Mouse (Mus musculus): Measurements from ENCODE around the gene Myo10.

Gene Myo10

DNA sequence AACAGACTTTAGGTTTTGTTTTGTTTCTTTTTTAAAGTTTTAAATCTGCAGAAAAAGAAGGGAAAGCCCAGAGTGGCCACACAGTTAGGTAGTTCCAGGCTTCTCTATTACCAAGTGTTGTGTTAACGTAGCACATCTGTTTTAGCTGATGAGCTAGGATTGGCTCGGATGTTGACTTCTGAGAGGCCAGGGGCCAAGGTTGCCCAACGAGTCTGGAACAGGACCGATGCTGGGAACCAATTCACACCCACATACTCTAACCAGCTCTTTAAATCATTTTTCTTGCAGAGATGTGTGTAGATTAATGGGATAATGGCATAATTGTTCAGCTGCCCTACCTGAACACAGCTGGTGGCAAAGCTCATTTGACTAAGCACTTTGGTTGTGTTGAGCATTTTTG is 1.8 kb upstream of the Myo10 start:
- no peak for DNase-seq

DNA sequence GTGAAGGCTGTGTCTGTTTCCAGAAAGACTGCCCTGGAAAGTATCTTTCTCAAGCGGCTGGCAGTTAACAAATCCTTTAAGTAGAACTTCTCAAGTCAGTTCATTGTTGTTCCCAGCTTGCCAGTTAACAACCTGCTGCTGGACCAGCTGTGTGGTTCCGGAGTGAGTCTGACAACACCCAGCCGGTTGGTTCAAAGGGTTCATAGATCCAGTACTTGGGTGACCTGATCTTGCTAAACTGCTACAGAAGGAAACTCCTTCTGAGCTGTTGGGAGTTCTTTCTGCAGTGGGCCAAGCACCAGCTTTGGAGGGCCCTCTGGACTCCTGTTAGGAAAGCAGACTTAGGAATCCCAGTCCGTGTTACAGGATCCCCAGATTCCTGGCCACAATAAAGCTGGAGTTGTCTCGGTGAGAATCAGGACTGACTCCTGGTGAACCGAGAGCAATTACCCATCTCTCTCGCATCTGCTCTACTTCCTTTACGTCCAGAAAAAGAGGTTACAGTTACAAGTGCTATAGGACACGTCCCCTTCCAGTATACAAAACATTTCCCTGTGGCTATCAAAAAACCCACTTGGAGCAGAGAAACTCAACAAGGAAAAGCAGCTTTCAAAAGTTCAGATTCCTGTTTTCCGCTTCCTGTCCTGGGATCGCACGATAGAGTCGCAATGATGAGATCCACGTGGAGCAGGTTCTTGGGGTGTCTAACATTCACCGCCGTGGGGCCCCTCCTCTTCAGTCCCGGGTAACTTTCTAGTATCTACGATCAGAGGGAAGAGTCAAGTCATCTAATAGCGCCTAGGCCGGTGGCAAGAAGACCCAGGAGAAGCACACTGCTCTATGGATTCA is 750 bp upstream of the Myo10 start:
- peak; percentile 7 for DNase-seq

DNA sequence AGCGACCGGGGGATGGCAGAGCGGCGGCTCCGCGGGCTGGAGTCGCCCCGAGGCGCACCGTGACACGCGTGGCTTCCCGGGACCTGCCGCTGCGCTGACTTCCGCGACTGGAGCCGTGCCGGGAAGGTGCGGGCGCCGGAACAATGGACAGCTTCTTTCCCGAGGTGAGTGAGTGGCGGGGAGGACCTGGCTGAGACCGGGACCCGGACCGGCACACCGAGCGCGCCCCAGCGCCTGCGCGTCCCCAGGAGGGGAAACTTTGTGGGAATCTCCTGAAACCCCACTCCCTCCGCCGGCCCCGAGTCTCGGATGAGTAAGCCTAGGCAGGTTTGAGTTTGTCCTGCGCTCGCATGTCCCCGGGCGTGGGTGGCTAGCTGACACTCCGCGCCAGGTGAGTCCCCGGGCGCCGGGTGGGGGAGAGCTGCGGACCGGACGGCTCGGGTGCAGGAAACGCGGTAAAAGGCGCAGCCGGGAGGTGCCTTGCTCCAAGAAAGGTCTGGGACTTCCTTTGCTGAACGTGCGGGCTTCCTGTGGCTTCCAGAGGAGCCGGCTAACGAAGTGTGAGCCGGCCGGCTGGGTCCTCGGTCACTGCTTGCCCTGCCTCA is 644 bp downstream of the Myo10 start:
- peak; percentile 30 for DNase-seq

DNA sequence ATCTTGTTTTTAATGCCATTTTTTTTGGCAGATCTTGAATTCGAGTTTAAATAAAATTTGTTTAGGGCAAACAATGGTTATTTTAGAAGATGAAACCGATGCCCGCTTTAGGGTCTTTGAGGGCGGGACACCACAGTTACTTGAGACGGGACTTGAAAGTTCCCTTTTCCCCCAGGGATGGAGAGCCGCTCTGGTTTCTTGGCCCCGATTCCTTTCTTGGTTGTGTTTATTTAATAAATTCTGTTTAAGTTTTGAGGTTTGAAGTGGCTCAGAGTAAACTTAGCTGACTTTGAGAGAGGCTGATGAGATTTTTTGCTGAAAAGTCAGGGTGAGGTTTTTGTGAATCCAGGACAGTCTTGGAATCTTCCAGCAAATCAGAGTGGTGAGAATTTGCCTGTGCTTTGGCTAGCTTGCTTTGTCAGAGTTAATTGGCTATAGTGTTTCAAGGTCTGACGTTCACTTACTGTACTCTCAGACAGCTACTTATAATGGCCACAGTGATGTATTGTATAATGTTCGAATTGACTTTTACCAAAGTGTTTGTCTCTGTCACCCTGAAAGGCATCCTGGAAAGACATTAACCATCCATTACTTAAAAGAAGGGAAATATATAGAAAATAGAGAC is 1.3 kb downstream of the Myo10 start:
- no peak for DNase-seq

DNA sequence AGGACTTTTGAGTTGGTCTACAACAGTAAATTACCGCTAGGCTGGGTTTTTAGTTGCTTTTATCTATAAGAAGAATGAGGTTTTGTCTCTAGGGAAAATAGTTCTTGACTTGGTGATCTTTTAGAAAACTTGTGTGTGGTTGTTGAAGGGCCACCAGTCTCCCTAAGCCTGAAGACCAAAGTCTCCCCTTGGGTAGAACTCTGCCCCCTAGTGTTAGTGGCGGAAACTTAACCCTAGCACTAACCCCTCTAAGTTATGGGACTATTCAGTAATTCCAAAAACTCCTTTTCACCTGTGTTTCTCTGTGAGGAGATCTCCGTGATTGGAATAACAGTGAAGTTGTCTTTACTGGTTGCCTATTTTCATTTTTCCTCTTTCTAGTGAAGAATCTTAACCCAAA is 1.9 kb downstream of the Myo10 start:
- DNase-seq = no peak

DNA sequence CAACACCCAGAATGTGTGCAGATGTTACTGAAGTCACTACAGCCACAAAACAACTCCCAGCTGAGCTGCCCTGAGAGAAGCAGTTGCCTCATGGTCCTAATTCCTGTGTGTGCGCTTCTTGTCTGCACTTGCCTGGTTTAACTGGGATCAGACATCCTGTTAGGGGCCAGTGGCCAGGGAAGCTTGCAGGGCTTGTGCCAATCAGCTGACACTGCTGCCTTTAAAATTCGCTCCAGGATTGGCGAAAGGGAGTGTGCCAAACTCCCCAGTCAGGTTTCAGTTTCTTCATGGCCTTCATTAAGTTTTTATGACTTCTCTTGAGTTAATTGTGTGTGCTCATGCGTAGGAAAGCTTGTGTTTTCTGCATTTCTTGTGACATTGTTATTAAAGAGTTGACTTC is 3.1 kb downstream of the Myo10 start:
- no peak for DNase-seq

DNA sequence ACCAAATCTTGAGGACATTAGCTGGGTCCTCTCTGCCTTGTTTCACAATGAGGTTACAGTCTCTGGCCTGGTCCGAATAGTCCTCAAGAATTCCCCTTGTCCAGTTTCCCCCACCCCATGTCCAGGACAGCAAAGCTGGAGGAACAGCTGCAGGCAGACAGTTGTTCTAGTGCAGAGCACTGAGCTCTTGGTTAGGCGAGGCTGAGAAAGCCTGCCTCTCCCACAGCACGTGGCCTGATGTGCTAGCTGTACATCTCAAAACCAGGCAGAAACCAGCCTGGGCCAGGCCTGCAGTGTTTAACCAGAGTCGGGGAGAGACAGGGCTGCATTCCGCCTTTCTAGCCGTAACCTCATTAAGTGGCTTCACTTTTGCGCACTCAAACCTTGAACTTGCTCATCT is 4.7 kb downstream of the Myo10 start:
- DNase-seq = no peak

DNA sequence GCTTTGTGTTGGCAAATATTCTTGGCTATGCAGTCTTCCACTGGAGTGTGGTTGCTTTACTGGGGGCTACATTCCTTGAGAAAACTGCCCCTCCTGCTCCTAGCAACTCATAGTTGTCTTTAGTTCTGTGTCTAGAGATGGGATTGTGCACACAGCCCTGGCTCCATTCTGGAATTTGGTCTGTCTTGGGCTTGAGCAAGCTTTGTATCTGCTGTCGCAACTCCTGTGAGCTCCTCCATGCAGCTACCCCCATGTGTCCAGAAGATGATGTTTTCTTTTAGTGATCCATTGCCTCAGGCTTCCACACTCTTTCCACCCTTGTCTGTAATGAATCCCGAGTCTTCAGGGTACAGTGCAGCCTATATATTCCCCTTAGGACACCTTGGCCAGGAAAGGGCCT is 5.9 kb downstream of the Myo10 start:
- no peak for DNase-seq

DNA sequence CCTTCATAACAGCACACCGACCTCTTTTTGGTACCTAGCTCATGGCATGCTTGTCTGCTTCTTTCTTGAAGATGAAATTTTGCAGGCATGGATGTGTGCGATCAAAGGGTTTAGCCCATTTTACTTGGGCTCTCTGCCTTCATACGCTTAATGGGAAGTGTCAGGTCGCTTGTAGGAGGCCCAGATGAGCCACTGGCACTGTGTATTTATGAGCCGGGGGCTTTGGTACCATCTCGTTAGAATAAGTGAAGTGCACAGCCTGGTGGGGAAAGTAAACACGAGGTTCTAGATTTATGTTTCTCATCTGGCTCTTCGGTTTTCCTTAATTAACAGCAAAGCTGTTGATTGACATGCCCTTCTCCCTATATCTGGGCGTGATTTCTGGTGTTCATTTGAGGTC is 8.4 kb downstream of the Myo10 start:
- DNase-seq = no peak

DNA sequence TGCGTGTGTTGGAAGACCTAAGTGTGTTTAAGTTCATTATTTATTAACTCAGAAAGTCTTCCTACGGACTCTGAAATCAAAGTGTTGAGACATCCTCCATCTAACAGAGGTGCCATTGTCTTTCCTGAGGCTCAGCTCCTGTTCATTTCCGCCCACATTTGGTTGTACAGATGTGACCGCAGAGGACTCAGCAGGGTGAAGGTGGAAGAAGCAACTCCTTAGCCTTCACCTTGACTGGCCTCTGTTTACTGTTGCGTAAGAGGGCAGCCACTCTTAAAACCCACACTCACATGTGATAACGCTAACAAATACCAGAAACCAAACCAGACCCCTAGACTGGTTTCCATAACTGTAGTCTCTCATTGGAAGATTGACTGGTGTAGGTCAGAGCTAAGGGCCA is 9.0 kb downstream of the Myo10 start:
- no peak for DNase-seq

DNA sequence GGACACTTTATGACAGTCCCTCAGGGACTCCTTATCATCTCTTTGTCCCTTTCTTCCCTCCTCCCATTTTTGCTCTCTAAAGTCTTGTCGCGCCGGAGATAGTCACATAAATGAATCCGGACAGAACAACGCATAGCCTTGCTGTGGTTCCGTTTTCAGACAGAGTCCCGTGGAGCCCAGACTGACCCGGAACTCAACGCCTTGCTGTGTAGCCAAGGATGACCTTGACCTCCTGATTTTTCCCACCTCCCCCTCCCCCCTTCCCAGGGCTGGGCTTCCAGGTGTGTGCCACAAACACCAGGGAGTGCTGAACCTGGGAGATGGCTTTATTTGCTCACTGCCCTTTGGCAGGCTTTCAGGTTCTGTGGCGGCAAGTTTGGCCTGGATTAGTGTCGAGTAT is 10.6 kb downstream of the Myo10 start:
- no peak for DNase-seq

DNA sequence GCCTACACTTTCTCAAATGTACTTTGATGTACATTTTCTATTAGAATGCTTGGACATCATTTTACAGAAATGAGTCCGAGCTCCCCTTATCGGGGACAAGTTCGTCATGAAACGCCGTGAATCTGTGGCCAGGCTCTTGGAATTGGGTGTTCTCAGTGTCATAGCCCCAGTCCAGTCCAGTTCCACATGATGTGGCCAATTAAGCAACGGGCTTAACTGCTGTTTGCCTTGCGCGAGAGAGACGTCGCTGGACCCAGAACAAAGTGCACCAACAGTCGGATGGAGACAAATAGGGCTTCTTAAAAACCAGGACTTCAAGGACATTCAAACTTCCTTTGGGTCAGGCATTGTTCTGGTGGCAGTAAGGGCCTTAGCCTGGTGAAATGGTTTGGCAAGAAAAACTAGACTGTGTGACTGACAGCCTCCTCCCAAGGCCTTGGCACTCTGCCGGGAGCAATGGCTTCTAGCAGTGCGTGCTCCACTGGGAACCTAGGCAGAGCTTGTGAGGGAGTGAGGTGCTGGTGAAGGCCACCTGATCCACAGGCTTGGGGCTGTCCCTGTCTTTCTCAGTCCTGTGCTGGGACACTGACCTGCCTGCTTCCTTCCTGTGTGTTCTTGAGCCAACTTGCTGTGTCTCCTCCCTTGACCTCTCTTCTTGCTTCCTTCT is 11.5 kb downstream of the Myo10 start:
- no peak for DNase-seq

DNA sequence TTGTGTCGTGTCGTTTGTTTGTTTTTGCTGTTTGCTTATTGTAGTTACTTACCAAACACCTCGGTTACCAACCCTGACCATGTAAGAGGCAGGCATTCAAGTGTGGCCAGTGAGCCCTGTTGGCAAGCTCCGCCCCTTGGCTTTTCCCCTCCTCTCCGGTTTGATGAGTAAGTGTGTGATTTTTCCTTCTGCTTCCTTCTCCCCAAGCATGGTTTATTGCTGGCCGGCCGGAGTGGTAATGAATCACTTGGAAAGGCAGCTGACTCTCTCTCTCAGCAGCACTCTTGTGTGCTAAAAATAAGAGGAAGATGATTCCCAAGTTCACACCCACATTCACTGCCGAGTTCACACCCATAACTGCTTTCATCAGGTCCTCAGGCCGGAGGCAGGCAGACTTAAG is 15.4 kb downstream of the Myo10 start:
- no peak for DNase-seq

DNA sequence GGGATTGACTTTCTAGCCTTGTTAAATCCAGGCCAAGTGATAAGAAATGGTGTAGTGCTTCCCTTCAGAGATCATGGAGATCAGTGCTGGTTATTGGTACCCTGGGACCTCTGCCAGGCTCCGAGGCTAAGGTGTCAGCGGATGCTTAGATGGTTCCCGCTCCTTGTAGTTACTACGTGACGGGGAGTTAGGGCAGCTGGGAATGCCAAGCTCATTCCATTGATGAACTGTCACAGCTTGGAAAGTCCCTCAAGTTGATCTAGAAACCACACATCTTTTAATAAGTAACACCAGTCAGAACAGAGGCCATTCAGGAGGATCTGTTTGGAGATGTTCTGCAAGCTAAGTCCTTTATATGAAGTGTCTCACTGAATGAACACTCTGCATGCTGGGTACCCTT is 16.9 kb downstream of the Myo10 start:
- no peak for DNase-seq

DNA sequence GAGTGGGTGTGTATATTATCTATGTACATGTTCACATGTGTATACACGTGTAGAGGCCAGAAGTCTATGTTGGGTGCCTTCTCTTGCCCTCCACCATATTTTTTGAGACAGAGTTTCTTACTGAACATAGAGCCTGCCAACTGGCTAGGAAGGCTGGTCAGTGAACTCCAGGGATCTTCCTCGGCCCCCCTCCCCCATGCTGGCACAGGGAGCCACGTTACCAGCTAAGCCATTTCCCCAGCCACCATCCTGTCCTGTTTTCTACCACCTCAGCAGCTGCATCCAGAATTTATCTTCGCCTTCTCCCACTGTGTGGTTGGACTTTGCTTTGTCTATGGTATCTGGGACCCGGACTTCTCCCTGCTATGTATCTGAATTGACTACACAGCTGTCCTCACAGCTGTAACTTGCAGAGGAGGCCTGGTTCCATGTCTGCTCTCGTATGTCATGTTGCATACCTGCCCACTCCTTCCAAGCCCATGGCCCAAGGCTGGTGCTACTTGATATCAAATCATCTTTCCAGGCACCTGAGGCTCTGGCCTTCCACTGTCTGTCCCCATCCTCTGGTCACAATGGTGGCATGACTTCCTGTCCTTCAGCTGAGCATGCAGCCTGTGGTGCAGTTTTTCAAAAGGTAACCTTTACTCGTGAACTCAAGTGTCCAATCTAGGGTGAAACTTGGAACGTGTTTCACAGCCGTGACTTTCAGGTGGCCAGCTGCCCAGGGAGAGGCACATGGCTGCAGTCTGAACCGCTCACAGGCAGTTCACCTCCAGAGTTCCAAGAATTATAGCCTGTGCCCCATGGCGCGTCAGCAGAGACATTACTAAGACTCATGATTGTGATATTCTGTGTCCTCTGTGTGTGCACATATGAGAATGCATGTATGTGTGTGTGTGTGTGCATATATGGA is 18.8 kb downstream of the Myo10 start:
- DNase-seq = no peak

DNA sequence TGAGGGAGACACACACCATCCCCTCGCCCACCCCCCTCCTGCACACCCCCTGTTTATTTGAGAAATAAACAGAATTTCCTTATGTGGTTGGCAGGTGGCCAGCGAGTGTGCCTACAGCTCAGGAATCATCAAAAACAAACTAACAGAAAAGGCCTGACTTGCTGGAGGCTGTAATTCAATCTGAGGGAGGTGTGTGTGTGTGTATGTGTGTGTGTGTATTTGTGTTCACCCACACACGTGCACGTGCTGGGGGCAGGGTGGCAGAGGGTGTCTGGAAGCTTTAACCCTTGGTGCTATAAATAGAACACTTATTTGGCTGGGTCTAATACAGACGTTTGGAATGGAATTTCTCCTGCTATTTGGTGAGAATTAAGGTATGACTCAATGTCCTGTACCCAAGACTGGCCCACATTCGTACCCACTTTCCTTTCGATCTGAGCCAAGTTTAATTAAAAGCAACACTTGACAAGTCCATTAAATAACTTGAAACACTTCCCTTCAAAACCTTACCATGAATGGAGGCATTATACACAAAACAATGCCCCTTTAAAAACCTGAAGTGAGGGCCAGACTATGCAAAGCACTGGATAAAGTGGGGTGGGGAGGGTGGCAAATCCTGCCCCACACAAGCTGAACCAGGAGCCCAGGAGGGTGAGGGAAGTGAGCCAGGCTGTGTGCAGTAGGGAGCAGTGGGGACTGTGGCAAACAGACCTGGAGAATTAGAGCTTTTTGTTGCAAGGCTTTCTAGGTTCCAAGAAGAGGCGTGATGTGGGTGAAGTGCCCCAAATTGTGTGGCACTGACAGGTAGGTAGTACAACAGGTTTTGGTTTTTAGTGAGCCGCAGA is 20.1 kb downstream of the Myo10 start:
- no peak for DNase-seq

DNA sequence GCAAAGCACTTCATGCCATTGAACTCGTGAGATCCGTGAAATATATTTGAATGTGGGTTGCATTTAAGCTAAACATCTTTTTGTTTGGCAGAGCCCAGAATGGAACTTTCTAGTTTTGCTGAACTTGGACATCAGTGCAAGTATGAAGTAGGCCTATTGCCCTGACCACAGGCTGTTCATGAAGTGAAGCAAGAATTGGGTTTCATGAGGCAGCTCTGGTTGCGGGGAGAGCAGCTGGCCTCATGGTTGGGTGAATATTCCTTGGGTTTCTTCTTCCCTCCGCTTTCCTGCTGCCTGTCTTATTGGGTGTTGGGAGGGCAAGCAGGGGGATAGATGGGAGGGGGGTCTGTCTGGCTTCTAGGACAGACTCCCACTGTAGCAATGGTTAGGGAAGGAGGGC is 23.5 kb downstream of the Myo10 start:
- DNase-seq = no peak

DNA sequence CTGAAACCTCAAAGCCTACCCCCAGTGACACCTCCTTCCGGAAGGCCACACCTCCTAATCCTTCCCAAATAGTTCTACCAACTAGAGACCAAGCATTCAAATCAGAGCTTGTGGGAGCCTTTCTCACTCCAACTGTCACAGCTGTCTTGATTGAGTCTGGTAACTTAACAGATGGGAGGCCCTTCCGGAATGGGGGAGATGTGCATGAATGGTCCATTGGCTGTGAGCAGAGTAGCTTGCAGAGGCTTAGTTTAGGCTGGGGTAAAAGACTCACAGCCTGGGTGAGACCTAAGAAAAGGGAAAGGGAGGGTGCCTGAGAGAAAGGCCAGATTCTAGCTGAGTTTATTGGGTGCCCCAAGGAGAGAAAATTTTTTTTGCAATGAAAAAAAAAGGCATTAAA is 26.0 kb downstream of the Myo10 start:
- no peak for DNase-seq

DNA sequence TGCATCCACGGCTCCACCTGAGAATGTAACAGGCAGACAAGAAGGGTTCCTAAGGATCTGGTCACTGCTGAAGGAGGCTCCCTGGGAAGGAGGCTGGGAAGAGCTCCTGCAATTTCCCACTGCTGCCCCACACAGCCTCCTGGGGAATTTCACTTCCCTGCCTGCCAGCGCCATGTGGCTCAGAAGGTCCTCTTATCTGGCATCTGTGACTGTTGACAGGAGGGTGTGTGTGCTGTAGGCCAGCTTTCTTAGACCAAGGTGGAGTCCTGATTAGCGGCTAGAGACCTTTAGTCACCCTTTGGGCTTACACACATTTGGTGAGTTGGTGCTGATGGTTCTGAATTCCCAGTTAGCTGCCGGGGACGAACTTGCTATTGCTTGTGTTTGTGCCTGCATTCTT is 28.0 kb downstream of the Myo10 start:
- DNase-seq = no peak

DNA sequence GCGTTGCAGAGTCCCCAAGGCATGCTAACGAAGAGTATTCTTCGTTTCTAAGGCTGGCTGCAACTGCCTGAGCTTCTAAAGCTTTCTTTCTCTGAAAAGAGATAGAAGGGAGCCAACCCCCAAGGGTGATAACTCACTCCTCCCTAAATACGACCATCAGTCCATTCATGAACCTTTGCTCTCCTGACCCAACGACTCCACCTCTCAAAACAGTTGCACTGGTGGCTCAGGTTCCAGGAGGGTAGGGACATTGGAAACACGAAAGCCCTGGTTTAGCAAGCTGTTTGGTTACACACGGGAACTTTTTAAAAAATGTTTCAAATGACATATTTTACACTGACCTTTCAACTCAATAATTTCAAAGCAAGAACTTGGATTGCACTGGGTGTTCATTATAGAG is 29.5 kb downstream of the Myo10 start:
- no peak for DNase-seq

DNA sequence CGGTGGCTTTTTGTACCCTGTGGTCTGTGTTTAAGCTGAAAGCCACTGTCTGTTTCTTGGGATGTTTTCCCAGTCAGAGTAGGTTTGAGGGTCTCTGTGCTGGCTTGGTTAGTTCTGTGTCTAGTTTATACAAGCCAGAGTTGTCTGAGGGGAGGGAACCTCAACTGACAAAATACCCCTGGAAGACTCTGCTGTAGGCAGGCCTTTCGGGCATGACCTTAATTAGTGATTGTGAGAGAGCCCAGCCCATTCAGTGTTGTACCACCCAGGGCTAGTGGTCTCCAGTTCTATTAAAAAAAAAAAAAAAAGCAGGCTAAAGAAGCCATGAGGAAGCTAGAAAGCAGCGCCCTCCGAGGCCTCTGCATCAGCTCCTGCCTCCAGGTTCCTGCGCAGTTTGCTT is 30.0 kb downstream of the Myo10 start:
- DNase-seq = no peak

DNA sequence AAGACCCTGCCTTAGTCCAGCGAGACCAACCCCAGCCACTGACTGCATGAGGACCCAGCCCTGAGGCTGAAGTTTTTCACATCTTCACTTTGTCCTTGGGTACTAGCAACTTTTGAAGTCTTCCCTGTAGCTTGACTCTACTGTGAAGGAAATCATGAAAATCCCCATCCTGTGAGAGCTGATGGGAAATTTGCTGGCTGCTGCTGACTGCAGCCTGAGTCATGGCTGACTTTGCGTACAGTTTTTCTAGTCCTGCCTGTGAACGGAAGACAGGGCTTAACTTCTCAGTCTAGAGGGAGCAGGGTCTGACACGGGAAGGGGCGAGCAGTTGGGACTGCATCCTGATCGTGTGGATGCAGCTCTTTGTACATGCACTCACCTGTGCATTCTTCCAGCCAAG is 30.6 kb downstream of the Myo10 start:
- DNase-seq = no peak

All from cerebellum, adult 8-10 months (tissue).